Mouse (Mus musculus) liver, postnatal 0 days (tissue): ENCODE data around the gene Tecr. TPM values are rescaled to one million over a fixed set of nuclear protein-coding genes. Genes with fewer than 3 reads are reported as not detected.

ENCODE experiments used
- ATAC-seq: fragments of 200-750 bp; cut with Nextera tagmentation; 2 replicates; pipeline ENCODE4 v1.8.0; 2017; ENCODE audit warnings: mild to moderate bottlenecking, moderate library complexity
- DNase-seq: peaks from one replicate; pipeline ENCODE4 v3.0.0-alpha.2; 2016
- H3K27ac ChIP-seq: fragments of 300-500 bp; sonication (generic); 2 replicates; pipeline ENCODE4 v1.5.1; 2014; ENCODE audit warnings: antibody characterized with exemption, moderate library complexity, mild to moderate bottlenecking, low read depth
- H3K27me3 ChIP-seq: fragments of 300-500 bp; sonication (generic); 2 replicates; pipeline ENCODE4 v1.6.1; 2014; ENCODE audit warnings: low read length, control low read depth, mixed read lengths; ENCODE audit not compliant: insufficient read depth
- H3K36me3 ChIP-seq: fragments of 300-500 bp; sonication (generic); replicated peaks from 2 replicates; pipeline ENCODE4 v1.6.1; 2014; ENCODE audit warnings: mild to moderate bottlenecking, control low read depth, low read length, moderate library complexity, mixed read lengths; ENCODE audit not compliant: insufficient read depth
- H3K4me1 ChIP-seq: fragments of 300-500 bp; sonication (generic); 2 replicates; pipeline ENCODE4 v1.6.1; 2014; ENCODE audit warnings: antibody characterized with exemption, mild to moderate bottlenecking, control low read depth; ENCODE audit not compliant: insufficient read depth
- H3K4me2 ChIP-seq: fragments of 300-500 bp; sonication (generic); 2 replicates; pipeline ENCODE4 v1.6.1; 2014; ENCODE audit warnings: low read depth, mild to moderate bottlenecking, low read length, moderate library complexity, mixed read lengths
- H3K4me3 ChIP-seq: fragments of 300-500 bp; sonication (generic); 2 replicates; pipeline ENCODE4 v1.5.1; 2014; ENCODE audit warnings: low read depth, low read length
- H3K9ac ChIP-seq: fragments of 300-500 bp; sonication (generic); replicated peaks from 2 replicates; pipeline ENCODE4 v1.6.1; 2014; ENCODE audit warnings: mild to moderate bottlenecking, moderate library complexity
- H3K9me3 ChIP-seq: fragments of 300-500 bp; sonication (generic); 2 replicates; pipeline ENCODE4 v1.6.1; 2016; ENCODE audit warnings: mild to moderate bottlenecking, control low read depth, low read length, mixed read lengths
- CTCF ChIP-seq: sonication (generic); IDR thresholded peaks from 2 replicates; pipeline ENCODE4 v1.5.1; 2016; ENCODE audit warnings: antibody characterized with exemption, low read depth
- EP300 ChIP-seq: IDR thresholded peaks from 2 replicates; pipeline ENCODE4 v1.6.1; 2016; ENCODE audit warnings: antibody characterized with exemption, low read depth, mild to moderate bottlenecking
- WGBS: fragments of 180-500 bp; shearing (Covaris S2); extraction: QIAGEN DNeasy Blood & Tissue Kit; methylation state at CpG from one replicate; pipeline ENCODE4 v1.1.7; 2014; ENCODE audit not compliant: insufficient replicate concordance; 5-methylcytosine and 5-hydroxymethylcytosine counted together
- polyA plus RNA-seq: library from polyadenylated mRNA; unstranded; fragments of >200 nt; fragmentation: Nextera tagmentation; extraction: Ambion mirVana; gene quantifications from 2 replicates; pipeline ENCODE4 v1.2.1, GENCODE M21; 2015

Gene Tecr
- polyA plus RNA-seq, 1 experiment from 2014 or later, result 258 TPM

DNA sequence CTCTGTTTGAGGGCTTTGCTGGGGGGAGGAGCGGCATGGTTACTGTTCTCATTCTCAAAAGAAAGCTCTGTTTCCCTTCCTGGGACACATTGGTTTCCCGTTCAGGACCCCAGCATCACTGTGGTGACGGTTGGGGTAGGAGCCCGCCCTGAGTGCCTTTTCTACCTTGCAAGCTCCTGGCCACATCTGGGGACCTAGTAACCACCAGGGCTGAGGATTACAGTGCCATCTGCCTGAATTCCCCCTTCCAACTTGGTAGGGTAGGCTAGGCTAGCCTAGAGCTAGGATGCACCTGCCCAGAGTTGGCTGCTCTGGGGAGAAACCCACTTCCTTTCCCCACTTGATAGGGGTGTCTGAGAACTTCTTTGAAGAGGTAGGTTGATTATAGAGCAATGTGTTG lies 4.2 kb upstream of the Tecr start:
- Histone ChIP-seq H3K4me2 (no peak overlapping the region), H3K27ac (no peak overlapping the region), H3K4me1 (peaks cover 14% of the 10 kb centered on the region), H3K9ac (no peak overlapping the region), H3K9me3 (no peaks in the 10 kb centered on the region), H3K27me3 (no peaks in the 10 kb centered on the region), H3K36me3 (peaks cover 46% of the 10 kb centered on the region), H3K4me3 (no peak overlapping the region)
- TF ChIP-seq CTCF (no peak), EP300 (no peak)
- DNase-seq (peak; percentile 11), ATAC-seq (no peak)
- 90% methylated on average over 4 of the region's 4 CpGs for WGBS

DNA sequence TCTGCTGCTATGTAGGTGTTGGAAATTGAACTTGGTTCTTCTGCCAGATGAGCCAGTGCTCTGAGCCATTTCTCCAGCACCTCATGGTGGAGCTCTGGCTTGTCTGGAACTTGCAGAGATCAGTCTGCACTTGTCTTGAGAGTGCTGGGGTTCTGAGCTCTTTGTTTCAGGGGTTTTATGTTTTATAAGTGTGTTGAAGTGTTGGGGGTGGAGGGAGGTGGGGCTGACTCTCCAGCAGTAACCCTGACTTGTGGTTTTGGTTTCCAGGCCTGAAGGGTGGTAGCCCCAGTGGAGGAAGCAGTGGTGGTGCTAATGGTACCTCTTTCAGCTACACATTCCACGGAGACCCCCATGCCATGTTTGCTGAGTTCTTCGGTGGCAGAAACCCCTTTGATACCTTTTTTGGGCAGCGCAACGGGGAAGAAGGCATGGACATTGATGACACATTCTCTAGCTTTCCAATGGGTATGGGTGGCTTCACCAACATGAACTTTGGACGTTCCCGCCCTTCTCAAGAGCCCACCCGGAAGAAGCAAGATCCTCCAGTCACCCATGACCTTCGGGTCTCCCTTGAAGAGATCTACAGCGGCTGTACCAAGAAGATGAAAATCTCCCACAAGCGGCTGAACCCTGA lies 1.9 kb upstream of the Tecr start:
- no peak for ATAC-seq
- H3K36me3 ChIP-seq, result peaks cover 46% of the 10 kb centered on the region
- H3K27ac ChIP-seq, result no peak overlapping the region

DNA sequence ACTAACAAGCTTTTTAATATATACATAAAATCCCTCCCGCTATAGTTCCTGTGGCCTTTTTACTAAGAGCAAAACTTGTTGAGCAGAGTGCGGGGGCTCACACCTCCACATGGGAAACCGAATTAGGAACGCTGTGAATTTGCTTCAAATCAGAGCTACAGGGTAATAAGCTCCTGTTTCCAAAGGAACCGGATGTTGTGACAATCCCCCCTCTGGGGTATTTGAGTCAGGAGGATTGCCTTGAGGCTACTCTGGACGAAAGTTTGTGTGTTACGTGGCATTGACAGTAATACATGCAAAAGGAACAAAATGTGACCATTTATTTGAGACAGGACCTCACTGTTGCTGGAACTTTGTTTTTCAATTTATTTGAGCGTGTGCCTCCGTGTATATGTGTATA lies 1.3 kb upstream of the Tecr start:
- peak overlapping the region; percentile 95 for H3K4me3 ChIP-seq
- peaks cover 43% of the 10 kb centered on the region for H3K36me3 ChIP-seq
- peak overlapping the region; percentile 99 for H3K27ac ChIP-seq
- ATAC-seq, result no peak
- peak overlapping the region; percentile 78 for H3K4me2 ChIP-seq
- DNase-seq, result no peak
- H3K4me1 ChIP-seq, result peaks cover 16% of the 10 kb centered on the region
- H3K27me3 ChIP-seq, result no peaks in the 10 kb centered on the region
- WGBS, result 13% methylated on average over 9 of the region's 9 CpGs
- no peaks in the 10 kb centered on the region for H3K9me3 ChIP-seq
- no peak for TF ChIP-seq EP300
- no peak for TF ChIP-seq CTCF
- H3K9ac ChIP-seq, result peak overlapping the region; percentile 95

More for the DNA sequence above, 1.9 kb upstream of the Tecr start:
- Histone ChIP-seq H3K4me2 (peak overlapping the region; percentile 78), H3K9me3 (no peaks in the 10 kb centered on the region), H3K4me3 (peak overlapping the region; percentile 95), H3K27me3 (no peaks in the 10 kb centered on the region), H3K4me1 (peaks cover 16% of the 10 kb centered on the region), H3K9ac (peak overlapping the region; percentile 95)
- TF ChIP-seq EP300, result no peak
- TF ChIP-seq CTCF, result no peak
- 80% methylated on average over 10 of the region's 10 CpGs for WGBS
- DNase-seq, result no peak

DNA sequence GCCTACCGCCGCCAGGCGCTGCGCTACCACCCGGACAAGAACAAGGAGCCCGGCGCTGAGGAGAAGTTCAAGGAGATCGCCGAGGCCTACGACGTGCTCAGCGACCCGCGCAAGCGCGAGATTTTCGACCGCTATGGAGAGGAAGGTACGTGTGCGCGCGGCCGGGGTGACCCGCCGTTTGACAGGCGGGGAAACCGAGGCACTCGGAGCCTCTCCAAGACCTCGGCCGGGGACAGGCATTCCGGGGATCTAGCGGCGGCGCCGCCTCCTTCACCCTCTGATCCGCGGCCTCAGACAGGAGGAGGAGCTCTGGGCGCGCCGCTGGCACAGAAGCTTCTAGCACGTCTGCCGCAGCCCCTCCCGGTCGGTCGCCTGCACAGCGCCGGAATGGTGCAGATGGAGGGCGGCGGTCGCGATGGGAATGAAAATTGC lies 643 bp upstream of the Tecr start:
- peak overlapping the region; percentile 78 for H3K4me2 ChIP-seq
- H3K36me3 ChIP-seq, result peaks cover 38% of the 10 kb centered on the region
- TF ChIP-seq EP300 (no peak), CTCF (peak; percentile 35; the same call in 1 of the 2 replicates)
- H3K4me1 ChIP-seq, result peaks cover 16% of the 10 kb centered on the region
- ATAC-seq (peak; percentile 70), DNase-seq (peak; percentile 88)
- under 1% methylated on average over 50 of the region's 51 CpGs for WGBS
- H3K27ac ChIP-seq, result peak overlapping the region; percentile 99
- peak overlapping the region; percentile 95 for H3K9ac ChIP-seq
- H3K4me3 ChIP-seq, result peak overlapping the region; percentile 95
- no peaks in the 10 kb centered on the region for H3K9me3 ChIP-seq
- H3K27me3 ChIP-seq, result no peaks in the 10 kb centered on the region

DNA sequence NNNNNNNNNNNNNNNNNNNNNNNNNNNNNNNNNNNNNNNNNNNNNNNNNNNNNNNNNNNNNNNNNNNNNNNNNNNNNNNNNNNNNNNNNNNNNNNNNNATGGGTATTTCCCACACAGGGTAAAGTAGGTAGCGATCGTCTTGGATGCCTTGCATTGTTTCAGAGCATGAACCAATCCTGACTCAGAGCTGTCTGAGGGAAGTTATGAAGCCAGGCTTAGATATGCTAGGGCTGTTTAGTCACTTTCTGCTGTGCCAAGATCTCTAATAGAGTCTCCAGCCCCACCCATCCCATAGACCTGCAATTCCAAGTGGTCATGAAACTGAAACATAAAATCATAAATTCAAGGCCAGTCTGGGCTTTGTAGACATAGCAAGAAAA lies 5.1 kb downstream of the Tecr start:
- Histone ChIP-seq H3K4me1 (peaks cover 29% of the 10 kb centered on the region), H3K4me3 (no peak overlapping the region), H3K4me2 (no peak overlapping the region), H3K9ac (no peak overlapping the region), H3K9me3 (no peaks in the 10 kb centered on the region), H3K27ac (peak overlapping the region; percentile 72), H3K36me3 (no peaks in the 10 kb centered on the region), H3K27me3 (no peaks in the 10 kb centered on the region)
- WGBS, result 85% methylated on average over 2 of the region's 2 CpGs
- DNase-seq (no peak), ATAC-seq (no peak)
- TF ChIP-seq EP300 (no peak), CTCF (no peak)

DNA sequence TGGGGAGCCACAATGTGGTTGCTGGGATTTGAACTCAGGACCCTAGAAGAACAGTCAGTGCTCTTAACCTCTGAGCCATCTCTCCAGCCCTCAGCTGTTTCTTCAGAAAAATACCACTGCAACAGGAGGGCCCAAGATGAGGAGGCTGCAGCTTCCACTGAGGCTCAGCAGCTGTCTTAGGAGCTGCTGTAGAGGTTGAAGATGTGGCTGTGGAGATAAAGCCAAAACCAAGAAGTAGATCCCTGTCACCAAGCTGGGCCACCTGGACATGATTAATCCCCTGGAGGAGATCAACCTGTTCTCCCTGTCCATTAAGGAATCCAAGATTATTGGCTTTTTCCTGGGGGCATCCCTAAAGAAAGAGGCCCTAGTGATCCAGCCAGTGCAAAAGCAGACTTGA lies 8.0 kb downstream of the Tecr start:
- ATAC-seq, result peak; percentile 51
- TF ChIP-seq EP300, result no peak
- TF ChIP-seq CTCF, result no peak
- H3K4me1 ChIP-seq, result peaks cover 24% of the 10 kb centered on the region
- no peak overlapping the region for H3K4me3 ChIP-seq
- no peaks in the 10 kb centered on the region for H3K27me3 ChIP-seq
- H3K4me2 ChIP-seq, result peak overlapping the region; percentile 47
- H3K36me3 ChIP-seq, result no peaks in the 10 kb centered on the region
- no peak for DNase-seq
- peak overlapping the region; percentile 73 for H3K27ac ChIP-seq
- no peak overlapping the region for H3K9ac ChIP-seq
- H3K9me3 ChIP-seq, result no peaks in the 10 kb centered on the region

DNA sequence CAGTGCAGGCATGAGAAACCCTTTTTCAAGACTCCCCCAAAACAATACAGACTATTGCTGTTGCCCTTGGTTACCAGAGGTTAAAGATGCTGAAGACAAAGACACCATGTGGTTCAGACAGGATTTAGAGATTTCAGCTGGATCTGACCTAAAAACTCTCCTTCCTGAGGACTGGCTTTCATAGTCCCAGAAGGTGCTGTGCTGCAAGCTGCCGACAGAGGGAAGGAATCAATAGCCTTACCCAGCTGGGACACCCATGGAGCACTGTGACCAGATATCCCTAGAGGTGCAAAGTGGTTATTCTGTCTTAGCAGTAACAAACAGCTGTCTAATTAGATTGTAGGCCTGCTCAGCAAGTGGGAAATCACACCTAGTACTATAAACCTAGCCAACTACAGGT lies 9.6 kb downstream of the Tecr start:
- H3K9ac ChIP-seq, result no peak overlapping the region
- ATAC-seq, result no peak

More for the DNA sequence above, 9.6 kb downstream of the Tecr start:
- H3K27ac ChIP-seq, result no peak overlapping the region
- 38% methylated on average over 1 of the region's 1 CpGs for WGBS
- no peaks in the 10 kb centered on the region for H3K36me3 ChIP-seq
- DNase-seq, result no peak
- no peaks in the 10 kb centered on the region for H3K9me3 ChIP-seq
- TF ChIP-seq EP300 (no peak), CTCF (peak; percentile 41)
- no peak overlapping the region for H3K4me2 ChIP-seq
- no peak overlapping the region for H3K4me3 ChIP-seq
- no peaks in the 10 kb centered on the region for H3K27me3 ChIP-seq
- H3K4me1 ChIP-seq, result peaks cover 25% of the 10 kb centered on the region
